Mouse (Mus musculus): ENCODE measurements around the gene Rictor.

Gene Rictor

DNA sequence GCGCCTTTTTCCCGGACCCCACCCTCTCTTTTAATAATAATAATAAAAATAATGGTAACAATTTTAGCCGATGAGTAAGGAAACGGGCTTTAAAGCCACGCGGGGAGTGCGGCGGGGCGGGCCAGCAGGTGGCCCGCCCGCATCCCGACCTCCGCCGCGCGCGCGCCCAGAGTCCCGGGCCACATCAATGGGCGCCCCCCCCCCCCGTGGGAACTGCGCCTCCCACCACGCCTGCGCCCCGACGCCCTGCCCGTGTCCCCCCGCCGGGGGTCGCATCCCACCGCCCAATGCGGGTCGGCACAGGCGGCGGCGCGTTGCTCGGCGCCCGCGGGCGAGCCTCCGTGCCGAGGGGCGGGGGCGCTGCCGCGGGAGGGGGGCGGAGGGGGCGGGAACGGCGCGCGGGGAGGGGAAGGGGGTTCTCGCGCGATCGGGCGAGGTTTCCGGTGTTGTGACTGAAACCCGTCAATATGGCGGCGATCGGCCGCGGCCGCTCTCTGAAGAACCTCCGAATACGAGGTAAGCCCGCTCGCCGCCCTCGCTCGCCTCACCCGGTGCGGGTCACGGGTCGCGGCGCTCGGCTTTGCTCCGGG is at the start of gene Rictor:
TSS of gene Rictor (plus strand) at position 444 of the 590 bp plus-strand sequence.
- DNase-seq (ENCODE audit: low spot score in 2 of 2) = peak; percentile 72 to 78

GRCm38 (mm10) chr15:6661951-6662350 is 46.2 kb upstream of the Rictor start:
- no peak for DNase-seq (ENCODE audit: low spot score in 2 of 2)

- no peak for DNase-seq (ENCODE audit: low spot score in 2 of 2)
Measured at GRCm38 (mm10) chr15:6663991-6664390, 44.2 kb upstream of the Rictor start.

GRCm38 (mm10) chr15:6666072-6666471 is 42.1 kb upstream of the Rictor start:
- DNase-seq (ENCODE audit: low spot score in 2 of 2) = no peak

DNA sequence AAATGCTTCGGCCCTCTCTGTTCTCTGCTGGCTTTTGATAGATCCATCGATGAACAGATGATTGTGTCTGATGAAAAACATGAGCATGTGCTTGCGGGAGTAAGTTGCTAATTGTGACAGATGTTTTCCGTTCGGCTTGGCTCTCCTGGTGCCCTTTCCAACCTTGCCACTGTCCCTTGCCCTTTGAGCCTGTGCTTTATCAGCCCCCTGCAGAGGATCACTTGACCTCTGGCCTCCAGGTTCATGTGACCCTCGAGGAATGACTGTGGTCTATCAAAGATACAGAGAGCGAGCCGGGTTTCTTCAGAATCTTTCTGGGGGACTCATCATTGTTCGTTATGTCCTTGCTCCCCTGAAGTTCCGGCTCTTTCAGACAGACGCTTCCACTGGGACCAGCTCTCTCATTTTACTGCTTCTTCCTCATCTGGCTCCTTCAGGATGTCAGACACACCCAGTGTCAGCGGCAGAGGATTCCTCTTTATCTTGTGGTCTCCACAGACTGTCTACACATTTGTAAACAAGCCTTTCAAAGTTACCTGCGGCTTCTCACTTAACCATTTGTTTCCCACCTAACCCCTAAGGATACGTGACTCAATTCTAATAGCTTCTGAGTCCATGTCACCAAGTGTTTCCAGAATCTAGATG is 39.3 kb upstream of the Rictor start:
- no peak for DNase-seq (ENCODE audit: low spot score in 2 of 2)

DNA sequence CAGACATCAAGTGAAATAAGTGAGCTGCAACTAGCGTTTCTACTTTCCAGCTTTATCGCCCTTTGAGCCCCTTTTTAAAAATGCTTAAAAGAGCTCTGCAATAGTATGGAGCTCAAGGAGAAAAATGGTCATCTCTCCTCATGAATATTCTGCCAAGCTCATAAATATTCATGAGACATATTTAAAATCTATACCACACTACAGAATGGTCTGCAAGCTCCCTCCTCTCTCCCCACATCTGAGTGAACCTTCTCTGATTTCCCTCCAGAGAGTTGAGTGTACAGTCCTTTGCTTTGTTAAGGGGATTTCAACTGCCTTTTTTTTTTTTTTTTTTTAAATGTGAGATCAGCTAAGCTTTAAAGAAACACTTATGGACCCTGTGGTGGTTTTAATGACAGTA is 29.7 kb upstream of the Rictor start:
- DNase-seq (ENCODE audit: low spot score in 2 of 2) = no peak

DNA sequence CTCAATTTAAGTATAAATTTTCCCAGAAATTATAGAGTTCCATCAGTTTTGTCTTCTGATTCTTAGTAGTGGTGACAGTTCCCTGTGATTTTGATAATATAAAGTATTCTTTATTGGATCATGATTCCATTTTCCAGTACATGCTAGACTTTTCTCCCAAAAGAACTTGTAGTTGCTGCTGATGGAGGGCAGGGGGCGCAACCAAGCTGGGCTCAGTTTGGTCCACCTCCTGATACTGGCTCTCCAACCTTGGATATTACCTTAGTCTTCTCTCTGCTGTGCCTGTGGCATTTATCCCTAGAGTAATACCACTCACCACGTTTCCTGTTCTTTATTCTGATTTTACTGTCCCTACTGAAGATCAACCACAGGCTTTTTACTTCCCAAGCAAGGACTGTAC is 6.0 kb upstream of the Rictor start:
- DNase-seq (ENCODE audit: low spot score in 2 of 2) = no peak

- DNase-seq (ENCODE audit: low spot score in 2 of 2) = no peak
Measured at GRCm38 (mm10) chr15:6705351-6705901, 2.8 kb upstream of the Rictor start.

DNA sequence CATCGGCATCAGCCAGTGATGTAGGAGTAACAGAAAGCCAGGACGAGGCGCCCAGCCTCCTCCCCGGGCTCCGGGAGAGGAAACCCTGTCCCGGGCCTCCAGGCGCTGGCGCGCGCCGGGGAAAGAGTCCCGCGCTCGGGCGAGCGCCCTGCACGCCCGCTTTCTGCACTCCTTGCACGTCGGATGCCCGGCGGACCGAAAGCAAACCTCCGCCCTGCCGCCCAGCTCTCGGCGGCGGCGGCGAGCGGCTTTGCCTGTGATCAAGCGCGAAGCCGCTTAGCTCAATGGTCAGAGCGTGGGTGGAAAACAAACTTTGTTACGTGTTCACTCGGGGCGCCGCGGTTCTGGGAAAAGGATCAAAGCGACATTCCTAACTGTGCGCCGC is 636 bp upstream of the Rictor start:
- DNase-seq (ENCODE audit: low spot score in 2 of 2) = peak; percentile 51 to 63

DNA sequence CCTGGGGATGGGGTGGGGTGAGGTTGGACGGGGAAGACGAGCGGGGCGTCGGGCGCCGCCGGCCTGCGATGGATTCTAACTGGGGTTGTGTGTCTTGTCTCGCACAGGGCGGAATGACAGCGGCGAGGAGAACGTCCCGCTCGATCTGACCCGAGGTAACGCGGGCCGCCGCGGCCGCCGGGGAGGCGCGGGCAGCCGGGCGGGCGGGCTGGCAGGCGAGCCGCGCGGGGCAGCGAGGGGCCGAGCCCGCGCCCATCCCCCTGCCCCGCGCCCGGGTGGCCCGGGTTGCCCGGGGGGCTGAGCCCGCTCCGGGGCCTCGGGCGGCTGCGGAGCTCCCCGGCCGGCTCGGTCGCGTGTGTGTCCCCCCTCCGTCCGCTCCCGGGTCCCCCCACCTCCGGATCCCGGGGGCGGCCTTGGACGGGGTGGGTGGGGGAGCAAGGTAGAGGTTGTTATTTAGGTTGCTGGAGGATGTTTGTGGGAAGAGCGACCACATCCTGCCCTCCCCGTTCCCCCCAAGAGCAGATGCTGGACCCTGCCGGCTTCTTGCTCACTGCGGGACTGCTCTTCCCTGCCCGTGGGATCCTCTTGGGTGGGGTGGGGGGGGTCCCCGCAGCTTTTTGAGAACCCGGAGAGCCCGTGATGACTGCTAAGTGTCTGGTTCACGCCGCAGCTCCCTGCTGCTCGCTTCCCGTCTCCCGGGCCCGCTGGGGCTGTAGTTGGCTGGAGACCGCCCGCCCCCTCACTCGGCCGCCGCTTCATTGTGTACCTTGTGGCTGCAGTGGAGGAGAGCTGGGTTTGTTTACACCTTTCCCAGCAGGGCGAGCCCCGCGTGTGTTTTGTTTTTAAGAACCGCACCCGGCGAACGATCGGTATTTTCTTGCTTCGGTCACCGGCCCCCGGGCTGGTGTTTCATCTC is 605 bp downstream of the Rictor start:
- DNase-seq (ENCODE audit: low spot score in 2 of 2) = peak; percentile 23 to 45

DNA sequence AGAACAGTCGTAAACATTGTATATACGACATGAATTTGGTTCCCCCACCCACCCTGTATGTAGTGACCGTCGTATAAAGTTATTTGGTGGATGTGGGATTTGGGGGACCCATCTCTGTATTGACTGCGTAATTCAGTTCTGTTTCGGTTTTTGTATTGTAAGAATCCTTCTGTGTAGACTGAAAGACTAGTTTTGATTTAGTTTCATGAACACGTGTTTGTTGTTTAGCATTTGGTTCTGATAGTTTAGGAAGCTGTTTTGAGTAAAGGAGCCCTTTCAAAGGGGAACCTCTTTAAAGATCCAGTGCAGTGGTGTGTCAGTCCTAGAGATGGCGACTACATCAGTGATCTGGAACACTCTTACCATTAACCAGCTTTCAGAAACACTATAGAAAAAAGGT is 1.4 kb downstream of the Rictor start:
- DNase-seq (ENCODE audit: low spot score in 2 of 2) = no peak

GRCm38 (mm10) chr15:6710341-6710740 is 2.2 kb downstream of the Rictor start:
- no peak for DNase-seq (ENCODE audit: low spot score in 2 of 2)

DNA sequence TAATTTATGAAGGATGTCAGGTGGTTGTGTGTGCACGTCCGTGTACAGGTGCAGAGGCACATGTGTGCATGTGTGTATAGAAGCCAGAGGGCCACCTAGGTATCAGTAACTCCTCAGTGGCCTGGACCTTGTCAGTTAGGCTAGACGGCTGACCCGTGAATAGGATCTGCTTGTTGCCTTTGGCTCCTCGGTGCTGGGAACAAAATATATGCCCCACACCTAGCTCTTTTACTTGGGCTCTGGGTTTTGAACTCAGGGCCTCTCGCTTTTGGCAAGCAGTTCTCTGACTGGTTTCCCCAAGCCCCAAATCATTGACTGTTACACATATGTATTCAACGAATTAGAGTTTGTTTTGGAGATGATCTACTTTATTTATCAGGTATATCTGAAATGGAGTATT is 3.0 kb downstream of the Rictor start:
- no peak for DNase-seq (ENCODE audit: low spot score in 2 of 2)

GRCm38 (mm10) chr15:6714819-6715218 is 6.6 kb downstream of the Rictor start:
- DNase-seq (ENCODE audit: low spot score in 2 of 2) = no peak

DNA sequence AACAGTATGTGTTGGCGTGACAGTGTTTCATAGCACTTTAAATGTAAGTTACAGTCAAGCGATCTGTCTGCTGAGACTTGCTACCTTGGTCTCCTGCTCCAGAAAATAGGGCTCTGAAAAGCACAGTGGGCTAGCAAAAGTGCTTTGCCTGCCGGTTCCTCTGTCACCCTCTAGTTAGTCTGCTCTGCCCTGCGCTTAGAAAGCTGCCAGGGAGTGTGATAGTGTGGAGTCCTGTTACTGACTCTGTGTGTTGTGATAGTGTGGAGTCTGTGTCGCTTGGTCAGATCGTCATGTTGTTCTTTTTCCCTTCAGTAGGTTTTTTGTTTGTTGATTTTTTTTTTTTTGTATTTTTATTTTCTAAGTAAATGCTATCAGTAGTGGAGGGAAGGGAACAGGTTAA is 7.1 kb downstream of the Rictor start:
- no peak for DNase-seq (ENCODE audit: low spot score in 2 of 2)

- no peak for DNase-seq (ENCODE audit: low spot score in 2 of 2)
Measured at GRCm38 (mm10) chr15:6721385-6721784, 13.2 kb downstream of the Rictor start.

- no peak for DNase-seq (ENCODE audit: low spot score in 2 of 2)
Measured at GRCm38 (mm10) chr15:6721802-6722201, 13.6 kb downstream of the Rictor start.

DNA sequence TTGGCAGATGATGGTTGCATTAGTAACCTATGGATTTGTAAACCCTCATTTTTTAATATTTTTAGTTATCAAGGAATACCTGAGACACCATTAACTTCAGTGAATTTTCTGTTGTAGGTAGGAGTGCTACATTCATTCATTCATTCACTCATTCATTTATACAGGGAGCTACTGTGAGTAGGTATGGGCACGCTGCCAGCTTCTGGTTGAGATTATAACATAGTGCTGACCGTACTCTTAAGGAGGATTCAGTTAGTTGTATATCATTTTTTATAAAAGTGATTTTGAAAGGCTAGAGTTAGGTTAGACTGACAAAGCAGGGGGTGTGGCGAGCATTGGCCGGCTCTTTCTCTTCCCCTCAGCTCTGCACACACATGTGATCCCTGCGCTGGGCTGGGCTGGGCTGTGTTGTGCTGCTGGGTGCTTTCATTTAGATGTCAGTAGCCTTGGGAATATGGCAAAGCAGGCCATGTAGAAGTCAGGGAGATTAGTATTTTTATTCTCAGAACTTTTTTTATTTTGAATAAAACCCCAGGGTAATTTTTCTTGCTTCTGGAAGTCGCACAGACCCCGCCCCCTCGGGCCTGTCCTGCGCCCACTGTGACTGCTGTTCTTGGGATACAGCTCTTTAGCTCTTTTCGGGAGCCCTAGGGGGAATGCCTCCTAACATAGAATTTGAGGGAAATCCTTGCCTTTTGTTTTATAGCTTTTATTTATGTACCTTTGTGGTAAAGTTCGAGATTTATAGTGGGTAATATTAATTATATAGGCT is 14.4 kb downstream of the Rictor start:
- no peak for DNase-seq (ENCODE audit: low spot score in 2 of 2)

- no peak for DNase-seq (ENCODE audit: low spot score in 2 of 2)
Measured at GRCm38 (mm10) chr15:6723338-6723737, 15.2 kb downstream of the Rictor start.

DNA sequence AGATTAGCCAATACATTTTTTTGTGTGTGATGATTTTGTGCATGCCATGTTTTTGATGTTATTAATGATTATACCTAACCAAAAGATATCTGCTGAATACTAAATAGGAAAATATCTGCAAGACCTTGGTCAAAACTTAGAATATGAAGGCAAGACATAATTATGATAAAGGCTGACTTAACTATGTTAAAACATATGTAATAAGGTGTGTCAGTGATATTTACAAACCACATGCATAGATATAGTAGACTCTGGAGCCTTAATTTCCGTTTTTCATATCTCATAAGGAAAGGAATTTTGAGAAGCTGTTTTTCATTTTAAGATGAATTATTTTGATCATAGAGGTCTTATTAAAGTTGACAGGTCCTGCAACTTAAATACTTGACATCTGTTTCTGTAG is 16.3 kb downstream of the Rictor start:
- no peak for DNase-seq (ENCODE audit: low spot score in 2 of 2)

DNA sequence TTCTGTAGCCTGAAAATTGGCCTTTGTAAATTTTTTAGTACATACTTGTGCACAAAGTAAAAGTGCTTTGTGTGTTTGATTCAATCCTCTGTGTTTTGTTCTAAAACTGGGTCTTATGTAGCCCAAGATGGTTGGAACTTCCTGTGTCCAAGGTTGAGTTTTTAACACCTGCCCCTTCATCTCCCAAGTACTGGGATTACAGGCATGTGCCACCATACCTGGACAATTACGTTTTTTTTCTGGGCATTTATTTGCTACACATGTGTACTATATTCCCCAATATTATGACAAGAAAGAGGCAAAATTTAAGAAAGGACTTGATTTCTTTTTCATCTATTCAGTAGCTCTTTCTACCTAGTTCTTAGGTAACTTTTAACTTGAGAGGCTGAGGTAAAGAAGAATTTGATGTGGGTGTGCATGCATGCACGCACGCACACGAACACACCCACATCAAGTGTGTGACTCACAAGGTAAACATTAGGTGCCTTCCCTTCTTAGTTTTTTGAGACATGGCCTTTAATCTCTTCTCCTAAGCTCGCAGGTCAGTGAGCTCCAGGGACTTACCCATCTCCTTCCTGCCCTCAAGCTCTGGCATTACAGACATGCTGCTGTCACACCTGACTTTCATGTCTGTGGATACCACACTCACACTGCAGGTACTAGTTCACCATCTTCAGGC is 18.1 kb downstream of the Rictor start:
- DNase-seq (ENCODE audit: low spot score in 2 of 2) = no peak

Data from urinary bladder, postnatal 36 days (tissue).